Mouse (Mus musculus): Measurements from ENCODE around the gene Fam57a.

Fam57a gene

GRCm38 (mm10) chr11:76179495-76180145 is at the start of gene Fam57a, which contains the start of gene Vps53:
Gene Fam57a (plus strand): TSS chr11:76179671.
Gene Vps53 (minus strand): TSS chr11:76179647.
- peak; percentile 85 for DNase-seq (ENCODE audit: low spot score)

GRCm38 (mm10) chr11:76130859-76131258 is 48.6 kb upstream of the Fam57a start:
- DNase-seq (ENCODE audit: low spot score), result no peak

DNA sequence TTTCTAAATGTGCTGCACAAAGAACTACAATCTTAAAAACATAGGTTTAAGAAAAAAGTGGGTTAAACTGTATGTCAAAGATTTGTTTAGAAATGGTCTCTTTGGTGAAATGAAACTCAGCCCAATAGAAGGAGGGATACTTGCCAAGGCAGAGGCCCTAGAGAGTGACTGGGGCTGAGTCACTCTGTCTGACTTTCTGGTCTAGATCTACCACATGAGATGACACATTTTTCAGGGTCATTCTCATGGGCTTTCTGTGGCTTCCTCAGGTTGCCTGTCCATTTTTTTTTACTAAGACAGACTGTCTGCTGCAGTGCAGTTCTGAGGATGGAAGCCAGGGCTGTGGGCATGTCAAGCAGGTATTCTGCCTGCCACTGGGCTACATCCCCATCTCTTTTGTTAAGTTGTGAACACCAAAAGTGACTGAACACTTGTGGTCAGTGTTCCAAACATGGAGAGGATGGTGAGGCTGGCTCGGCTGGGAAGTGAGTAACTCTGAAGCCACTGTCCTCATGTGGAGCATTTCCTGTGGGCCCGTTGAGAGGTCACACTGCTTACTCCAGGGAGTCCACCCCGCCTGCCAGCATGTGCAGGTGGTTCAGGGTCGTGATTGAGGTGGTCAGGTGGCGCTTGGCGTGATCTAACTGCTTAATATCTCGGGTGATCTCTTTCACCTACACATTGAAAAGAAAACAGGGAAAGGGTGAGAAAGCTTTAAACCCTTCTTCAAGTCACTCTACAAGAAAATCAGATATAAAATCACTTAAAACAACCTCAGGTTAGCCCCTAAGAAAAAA is 43.6 kb upstream of the Fam57a start:
- no peak for DNase-seq (ENCODE audit: low spot score)

GRCm38 (mm10) chr11:76137996-76138395 is 41.5 kb upstream of the Fam57a start:
- DNase-seq (ENCODE audit: low spot score), result no peak

GRCm38 (mm10) chr11:76144386-76144785 is 35.1 kb upstream of the Fam57a start:
- DNase-seq (ENCODE audit: low spot score), result no peak

GRCm38 (mm10) chr11:76145169-76145568 is 34.3 kb upstream of the Fam57a start:
- no peak for DNase-seq (ENCODE audit: low spot score)

DNA sequence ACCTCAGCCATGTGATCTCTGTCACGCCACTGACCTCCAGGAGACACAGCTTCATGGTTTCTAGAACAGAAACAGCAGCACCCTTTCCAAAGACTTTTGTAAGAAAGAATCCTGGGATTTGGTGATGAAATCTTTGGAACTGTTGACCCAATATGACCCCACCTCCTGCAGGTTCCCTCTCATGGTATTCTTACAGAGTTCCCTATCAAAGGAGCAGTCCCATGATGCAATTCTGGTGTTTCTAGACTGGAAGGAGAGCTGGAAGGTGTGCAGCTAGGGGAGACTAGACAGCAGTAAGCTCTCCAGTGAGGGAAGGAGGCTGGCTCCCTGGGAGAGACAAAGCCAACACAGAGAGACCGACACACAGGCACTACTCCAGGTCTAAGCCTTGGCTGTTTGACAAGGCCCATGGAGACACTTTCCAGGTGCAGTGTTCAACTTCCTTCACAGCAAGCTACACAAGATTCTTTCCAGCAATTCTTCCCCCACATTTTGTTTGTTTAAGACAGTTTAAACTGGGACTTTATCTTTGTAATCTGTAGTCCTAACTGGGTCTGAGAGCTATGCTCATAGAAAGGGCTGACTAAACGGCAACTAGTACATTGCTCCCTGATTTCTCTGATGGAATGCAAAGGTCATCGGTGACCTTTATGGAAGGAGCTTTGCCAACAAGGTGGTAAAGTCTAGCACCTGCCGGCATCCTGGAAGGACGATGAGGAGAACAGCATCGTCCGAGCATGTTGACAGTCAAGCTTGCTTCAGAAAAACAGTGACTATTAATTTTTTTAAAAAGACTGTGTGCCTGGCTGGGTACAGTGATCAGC is 33.1 kb upstream of the Fam57a start:
- DNase-seq (ENCODE audit: low spot score), result no peak

DNA sequence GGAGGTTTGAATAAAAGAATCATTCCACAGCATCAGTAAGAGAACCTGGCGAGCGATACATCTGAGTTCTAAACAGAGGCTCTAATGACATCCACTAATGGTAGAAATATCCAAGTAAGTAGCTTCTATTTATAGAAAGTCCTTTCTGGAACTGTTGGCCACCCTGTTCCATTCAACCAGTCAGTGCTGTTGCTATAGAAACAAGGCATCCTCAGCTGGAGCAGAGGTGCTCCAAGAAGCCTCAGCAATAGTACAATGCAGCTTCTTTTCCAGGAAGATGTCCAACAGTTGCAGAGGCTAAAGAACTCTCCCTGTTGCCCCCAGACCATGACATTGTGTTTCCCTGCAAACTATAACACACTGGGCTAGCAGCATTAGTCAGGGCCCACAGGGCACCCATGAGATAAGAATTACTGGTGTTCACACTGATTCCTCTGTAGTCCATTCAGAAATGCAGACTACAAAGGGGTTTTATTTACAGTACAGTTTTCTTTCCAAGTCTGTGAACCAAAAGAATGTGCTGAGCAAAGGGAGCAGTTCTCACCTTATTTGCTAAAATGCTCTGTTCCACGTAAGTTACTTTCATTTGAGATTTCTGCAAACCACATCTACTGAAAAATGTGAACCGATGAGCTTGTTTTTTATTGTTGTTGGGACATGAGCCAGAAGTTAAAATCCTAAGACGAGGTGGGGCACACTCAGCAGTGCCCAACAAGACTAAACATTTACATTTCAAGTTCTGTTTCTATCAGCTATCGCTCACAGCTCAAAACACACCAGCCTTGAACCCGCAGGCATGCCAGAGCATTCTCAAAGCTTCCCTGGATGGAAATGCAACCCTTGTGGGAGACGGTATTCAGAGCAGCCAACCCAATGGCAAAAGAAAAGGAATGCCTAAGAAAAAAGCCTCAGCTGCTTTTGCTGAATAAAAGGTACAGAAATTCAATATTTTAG is 31.1 kb upstream of the Fam57a start:
- DNase-seq (ENCODE audit: low spot score), result no peak

DNA sequence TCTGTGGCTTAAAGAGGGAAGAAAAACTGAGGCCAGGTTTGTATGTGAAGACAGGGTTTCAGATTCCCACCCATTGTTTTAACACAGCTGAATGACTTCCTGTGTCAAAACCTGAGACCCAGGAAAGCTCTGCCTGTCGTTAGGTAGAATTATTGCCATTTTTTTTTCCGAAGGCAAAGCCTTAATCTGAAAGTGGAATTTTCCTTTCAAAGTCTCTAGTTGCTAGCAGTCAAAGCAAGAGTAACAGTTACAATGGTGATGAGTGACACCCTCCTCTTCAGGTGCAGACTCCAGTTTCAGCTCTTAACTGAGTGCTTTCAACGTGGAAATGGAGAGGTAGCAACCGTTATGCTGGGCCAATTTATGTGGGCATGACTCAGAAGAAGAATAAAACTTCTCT is 28.5 kb upstream of the Fam57a start:
- no peak for DNase-seq (ENCODE audit: low spot score)

DNA sequence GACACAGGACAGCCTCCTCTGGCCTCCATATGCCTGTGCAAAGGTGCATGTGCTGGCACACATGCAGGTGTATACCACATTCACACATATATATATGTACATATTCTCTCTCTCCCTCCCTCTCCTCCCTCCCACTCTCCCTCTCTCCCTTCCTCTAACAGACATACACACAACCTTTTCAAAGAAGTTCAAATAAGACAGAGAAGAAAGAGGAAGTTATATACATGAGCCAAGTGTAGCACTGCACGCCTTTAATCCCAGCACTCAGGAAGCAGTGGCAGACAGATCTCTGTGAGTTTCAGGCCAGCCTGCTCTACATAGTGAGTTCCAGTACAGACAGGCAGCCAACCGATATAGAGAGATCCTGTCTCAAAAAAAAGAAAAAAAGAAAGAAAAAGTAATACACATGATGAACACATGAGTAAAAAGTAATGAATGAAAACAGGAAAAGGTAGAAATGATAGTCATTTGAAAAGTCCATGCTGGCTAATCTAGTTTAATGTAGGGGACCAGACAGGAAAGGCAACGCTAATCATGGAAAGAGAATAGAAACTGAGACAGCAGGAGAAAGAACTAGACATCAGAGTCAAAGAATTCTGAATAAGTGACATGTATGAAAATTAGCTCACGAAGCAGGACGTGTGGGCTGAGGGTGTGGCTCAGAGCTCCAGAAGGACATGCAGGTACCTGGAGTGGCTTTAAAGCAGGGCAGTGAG is 26.1 kb upstream of the Fam57a start:
- DNase-seq (ENCODE audit: low spot score), result no peak

DNA sequence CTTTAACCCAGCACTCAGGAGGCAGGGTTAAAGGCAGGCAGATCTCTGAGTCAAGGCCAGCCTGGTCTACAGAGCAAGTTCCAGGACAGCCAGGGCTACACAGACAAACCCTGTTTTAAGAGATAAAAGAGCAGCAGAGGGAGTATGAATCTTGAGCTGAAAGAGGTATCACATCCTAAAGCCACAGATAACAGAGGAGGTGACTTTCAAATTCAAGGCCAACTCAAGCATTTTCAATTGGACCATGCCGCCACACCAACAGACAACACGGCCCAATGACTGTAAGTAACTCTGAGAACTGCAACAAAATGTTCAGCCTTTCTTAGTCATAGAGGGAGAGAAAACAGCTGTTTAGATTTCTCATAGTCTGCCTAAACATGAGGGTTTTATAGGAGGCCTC is 25.3 kb upstream of the Fam57a start:
- no peak for DNase-seq (ENCODE audit: low spot score)

- no peak for DNase-seq (ENCODE audit: low spot score)
Observed at GRCm38 (mm10) chr11:76154861-76155260, 24.6 kb upstream of the Fam57a start.

DNA sequence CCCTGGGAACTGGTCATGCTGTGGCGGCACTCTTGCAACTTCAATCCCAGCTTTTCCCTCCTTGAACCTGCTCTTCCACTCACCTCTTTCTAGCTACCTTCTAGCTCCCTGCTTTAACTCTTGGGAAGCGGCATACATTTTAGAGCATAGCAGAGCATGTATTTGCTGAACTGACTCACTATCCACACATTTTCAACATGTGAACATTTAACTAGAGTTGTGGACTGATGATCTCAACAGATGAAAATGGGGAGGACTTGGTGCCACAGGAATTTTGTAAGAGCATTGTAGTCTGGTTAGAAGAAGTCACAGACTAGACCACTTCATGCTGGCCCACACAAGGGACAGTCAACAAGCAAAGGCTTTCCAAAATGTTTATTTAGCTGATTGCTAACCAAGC is 21.1 kb upstream of the Fam57a start:
- DNase-seq (ENCODE audit: low spot score), result no peak

DNA sequence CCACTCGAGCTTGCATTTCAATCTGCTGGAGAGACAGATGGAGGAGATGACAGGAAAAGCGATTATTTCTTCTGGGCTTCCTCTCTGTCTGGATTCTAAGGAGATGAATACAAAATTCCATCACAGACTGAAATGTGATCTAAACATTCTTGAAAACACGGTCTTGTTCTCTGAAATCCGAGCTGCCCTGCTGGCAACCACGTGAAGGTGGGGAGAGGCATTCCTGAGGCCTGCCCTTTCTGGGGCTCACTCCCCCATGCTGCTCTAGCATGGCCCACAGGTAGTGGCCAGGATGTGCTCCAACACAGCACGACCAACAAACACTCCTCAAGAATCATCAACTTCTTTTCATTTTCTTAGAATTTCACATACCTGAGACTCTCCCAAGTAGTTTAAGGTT is 19.2 kb upstream of the Fam57a start:
- DNase-seq (ENCODE audit: low spot score), result no peak

DNA sequence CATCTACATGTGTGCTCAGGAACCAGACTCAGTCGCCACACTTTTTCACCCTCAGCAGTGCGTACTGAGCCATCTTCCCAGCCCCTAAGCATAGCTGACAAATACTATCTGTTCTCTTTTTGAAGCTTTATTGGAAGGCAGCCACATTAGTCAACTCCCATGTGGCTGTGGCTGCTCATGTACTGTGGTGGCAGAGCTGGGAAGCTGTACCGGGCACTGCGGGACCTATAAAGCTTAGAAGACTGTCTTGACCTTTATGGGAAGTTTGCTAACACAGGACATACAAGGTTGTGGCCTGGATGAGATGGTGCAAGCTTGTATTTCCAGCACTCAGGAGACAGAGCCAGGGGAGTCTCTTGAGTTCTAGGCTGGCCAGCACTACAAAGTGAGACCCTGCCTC is 12.8 kb upstream of the Fam57a start:
- DNase-seq (ENCODE audit: low spot score), result no peak

GRCm38 (mm10) chr11:76167079-76167765 is 12.2 kb upstream of the Fam57a start:
- peak; percentile 38 for DNase-seq (ENCODE audit: low spot score)

DNA sequence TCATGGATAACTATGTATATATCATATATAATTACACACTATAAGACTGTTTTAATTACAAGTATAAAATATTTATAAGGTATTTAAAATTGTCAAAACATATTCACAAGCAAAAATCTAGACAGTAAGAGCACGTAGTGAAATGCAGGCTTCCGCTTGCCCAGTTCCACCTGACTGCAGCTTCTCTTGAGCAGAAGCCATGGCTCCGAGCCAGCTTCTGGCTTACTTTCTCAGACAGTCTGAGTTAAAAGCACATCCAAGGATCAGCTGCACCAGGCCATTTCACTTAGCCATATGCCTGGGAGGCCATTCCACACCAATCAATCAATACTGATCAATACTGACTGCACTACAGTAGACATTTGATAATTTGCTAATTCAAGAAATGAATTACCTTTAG is 10.5 kb upstream of the Fam57a start:
- DNase-seq (ENCODE audit: low spot score), result no peak

- no peak for DNase-seq (ENCODE audit: low spot score)
Observed at GRCm38 (mm10) chr11:76170207-76170606, 9.3 kb upstream of the Fam57a start.

DNA sequence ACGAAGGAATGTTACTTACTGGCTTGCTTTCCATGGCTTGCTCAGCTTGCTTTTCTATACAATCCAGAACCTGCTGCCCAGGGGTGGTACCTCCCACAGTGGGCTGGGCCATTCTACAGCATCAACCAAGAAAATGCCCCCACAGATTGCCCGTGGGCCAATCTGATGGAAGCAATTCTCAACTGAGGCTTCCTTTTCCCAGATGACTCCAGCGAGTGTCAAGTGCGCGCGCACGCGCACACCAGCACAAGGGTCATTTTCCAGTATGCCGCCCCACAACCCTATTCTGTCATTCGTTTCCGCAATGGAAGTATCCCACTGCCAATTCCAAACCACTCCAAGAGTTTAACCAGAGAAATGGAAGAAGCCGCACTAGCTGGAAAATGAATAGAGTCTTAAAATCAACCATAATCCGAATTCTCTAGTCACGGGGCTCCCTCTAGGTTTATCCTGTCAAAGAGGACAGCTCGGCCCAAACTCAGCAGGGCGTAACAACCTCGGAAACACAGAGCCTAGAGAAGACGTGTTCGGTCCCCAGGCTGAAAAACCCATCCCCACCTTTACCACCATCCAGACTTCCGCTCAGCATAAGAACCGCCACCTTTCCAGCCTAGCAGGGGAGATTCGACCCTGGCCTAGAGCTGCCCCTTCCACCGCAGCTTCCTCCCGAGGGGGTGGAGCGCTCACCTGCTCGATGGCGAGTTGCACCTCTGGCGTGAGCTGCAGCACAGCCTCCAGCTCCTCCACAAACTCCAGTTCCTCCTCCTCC is 561 bp upstream of the Fam57a start:
- no peak for DNase-seq (ENCODE audit: low spot score)

DNA sequence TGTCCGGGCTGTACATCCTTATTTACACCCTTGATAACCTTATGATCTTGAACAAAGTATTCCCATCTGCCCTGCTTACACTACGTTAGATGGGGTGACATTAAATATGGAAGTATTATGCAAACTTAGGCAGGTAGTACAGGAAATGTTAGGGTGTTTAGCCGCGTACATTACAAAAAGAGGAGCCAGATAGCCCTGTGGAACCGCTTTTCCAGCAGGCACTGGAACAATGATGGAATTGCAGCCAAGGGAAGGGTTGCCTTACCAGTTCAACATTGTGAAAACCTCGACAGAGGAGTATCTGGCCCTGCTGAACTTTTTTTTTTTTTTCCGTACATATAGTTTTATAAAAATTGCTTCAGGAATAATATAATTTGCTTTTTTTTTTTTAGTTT is 672 bp downstream of the Fam57a start:
- DNase-seq (ENCODE audit: low spot score), result no peak
